Mouse (Mus musculus): Measurements from ENCODE around the gene Dap.
A peak's percentile ranks its signal among the peaks of the same experiment; 100 is the strongest.

The Dap gene

GRCm38 (mm10) chr15:31261094-31261493, 37.0 kb downstream of the Dap start:
- DNase-seq (ENCODE audit: low read depth, low spot score), result no peak

- no peak for DNase-seq (ENCODE audit: low read depth, low spot score)
Measured at GRCm38 (mm10) chr15:31262361-31262760, 38.2 kb downstream of the Dap start.

DNA sequence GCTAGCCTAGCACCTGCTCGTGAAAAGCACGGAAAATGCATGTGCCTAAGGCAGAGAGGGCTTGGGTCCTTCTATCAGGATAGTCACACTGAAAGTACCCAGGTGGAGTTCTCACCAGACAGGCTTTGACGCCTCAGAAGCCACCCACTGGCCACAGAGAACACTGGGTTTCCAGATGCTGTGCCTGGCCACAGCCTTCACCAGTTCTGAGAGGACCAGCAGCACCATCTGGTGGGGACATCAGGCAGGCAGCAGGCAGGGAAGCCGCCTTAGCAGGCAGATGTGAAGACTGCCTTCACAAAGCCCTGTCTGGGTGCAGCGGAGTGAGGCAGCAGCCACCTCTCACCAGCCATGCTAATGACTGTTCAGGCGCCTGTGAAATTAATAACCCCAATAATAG, 40.7 kb downstream of the Dap start:
- DNase-seq (ENCODE audit: low read depth, low spot score), result peak; percentile 52

GRCm38 (mm10) chr15:31265404-31265803, 41.3 kb downstream of the Dap start:
- no peak for DNase-seq (ENCODE audit: low read depth, low spot score)

DNA sequence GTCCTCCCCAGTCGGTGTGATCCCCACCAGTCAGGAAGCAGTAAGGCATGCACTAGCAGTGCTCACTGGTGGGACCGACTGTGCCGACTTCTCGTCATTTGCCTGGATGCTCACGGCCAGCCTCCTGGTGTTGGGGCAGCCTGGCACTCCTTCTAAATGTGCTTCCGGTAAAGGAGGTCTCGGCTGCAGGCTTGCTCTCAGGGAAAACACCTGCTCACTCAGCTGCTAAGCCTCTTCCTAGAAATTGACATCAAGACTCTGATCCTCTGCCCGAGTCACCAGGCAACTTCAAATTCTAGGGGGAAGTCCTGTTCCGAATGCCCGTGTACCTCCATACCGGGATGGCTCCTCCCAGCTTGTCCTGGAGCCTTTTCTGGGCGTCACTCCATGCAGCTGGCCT, 41.7 kb downstream of the Dap start:
- DNase-seq (ENCODE audit: low read depth, low spot score), result no peak

- no peak for DNase-seq (ENCODE audit: low read depth, low spot score)
Measured at GRCm38 (mm10) chr15:31268148-31268547, 44.0 kb downstream of the Dap start.

GRCm38 (mm10) chr15:31269558-31269957, 45.4 kb downstream of the Dap start:
- DNase-seq (ENCODE audit: low read depth, low spot score), result no peak

- no peak for DNase-seq (ENCODE audit: low read depth, low spot score)
Measured at GRCm38 (mm10) chr15:31272695-31273094, 48.6 kb downstream of the Dap start.

GRCm38 (mm10) chr15:31273509-31273908, 49.4 kb downstream of the Dap start:
- no peak for DNase-seq (ENCODE audit: low read depth, low spot score)

DNA sequence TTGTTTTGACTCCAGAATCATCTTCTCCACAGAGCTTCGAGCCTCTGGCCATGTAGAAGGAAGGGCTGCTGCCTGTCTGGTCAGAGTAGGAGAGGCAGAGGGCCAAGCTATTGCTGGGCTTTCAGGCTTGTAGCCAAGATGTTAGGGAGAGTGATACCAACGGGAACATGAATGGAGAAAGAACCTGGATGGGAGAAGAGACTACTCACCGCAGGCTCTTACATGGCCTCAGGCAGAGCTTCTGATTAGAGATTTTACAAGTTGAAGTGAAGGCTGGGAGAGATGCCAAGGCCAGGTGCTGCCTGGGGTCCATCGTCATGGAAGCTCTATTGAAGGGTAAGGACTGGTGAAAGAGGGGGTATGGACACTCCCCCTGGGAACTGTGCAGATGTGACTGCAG, 54.0 kb downstream of the Dap start:
- DNase-seq (ENCODE audit: low read depth, low spot score), result no peak

DNA sequence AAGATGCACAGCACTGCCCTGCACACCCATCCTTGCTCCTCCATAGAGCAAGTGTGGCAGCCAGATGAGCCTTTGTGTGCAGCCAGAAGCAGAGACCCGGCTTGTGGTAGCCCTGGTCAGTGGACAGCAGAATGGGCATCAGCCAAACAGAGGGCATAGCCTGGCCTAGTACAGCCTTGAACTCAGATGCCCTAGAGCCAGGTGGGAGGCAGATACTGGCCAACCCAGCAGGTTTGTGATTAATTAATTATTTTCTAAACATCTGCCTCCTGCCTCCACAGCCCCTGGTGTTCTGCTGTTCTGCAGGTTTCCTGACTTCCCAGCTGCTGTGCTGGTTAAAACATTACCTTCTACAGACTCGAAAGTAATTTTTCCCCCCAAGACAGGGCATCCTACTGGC, 55.0 kb downstream of the Dap start:
- DNase-seq (ENCODE audit: low read depth, low spot score), result no peak

DNA sequence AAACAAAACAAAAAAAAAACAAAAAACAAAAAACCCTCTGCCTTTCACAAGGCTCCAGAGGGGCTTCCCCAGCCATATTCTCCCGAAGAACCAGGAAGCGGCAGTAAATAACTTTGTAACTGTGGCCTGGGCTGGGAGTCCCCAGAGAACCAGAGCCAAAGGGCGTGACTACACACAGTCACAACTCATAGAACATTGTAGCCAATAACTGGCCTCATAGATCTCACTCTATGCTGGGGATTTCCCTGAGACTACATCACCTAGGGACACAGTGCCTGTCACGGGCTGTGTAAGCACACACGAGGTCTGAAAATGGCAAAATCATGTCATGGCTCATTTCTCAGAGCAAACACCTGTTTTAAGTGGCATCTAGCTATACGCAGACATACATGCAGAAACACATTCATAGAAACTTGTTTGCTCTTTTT, 55.5 kb downstream of the Dap start:
- no peak for DNase-seq (ENCODE audit: low read depth, low spot score)

- DNase-seq (ENCODE audit: low read depth, low spot score), result no peak
Measured at GRCm38 (mm10) chr15:31280059-31280458, 55.9 kb downstream of the Dap start.

GRCm38 (mm10) chr15:31280683-31281082, 56.6 kb downstream of the Dap start:
- no peak for DNase-seq (ENCODE audit: low read depth, low spot score)

DNA sequence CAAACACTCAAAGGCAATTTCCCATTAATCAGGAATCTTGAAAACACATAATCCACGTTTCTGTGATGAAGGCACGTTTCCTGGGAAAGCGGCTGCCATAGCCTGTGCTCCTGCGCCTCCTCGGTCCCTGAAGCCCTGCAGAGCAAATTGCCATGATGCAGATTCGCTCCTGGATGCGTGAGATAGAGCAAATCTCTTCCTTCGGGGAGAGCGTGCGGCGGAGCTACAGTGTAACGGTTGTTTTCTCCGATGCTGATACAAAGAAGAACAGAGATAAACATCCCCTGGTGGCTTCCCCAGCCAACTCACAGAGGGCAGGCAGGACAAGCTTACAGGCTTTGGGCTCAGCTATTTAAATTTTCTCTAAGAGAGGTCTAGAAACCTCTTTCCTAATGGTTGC, 57.7 kb downstream of the Dap start:
- no peak for DNase-seq (ENCODE audit: low read depth, low spot score)

DNA sequence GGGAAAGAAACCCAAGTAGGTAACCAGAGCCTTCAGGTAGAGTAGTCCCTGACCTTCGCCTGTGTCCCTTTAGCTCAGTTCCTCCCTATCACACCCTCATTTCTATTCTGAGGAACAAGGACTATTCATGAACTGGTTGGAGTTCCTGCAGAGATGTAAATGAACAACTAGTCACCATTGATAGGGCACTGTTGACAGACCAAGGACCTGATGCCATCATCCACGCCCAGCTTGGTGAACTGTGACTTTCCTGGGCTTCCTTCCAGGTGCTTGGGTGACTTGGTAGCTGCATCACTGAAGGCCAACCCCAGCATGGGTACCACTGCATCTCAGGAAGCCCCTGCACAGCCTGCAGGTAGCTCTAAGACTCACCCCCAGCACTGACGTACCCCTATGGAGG, 58.2 kb downstream of the Dap start:
- DNase-seq (ENCODE audit: low read depth, low spot score), result no peak

GRCm38 (mm10) chr15:31284142-31284541, 60.0 kb downstream of the Dap start:
- no peak for DNase-seq (ENCODE audit: low read depth, low spot score)

DNA sequence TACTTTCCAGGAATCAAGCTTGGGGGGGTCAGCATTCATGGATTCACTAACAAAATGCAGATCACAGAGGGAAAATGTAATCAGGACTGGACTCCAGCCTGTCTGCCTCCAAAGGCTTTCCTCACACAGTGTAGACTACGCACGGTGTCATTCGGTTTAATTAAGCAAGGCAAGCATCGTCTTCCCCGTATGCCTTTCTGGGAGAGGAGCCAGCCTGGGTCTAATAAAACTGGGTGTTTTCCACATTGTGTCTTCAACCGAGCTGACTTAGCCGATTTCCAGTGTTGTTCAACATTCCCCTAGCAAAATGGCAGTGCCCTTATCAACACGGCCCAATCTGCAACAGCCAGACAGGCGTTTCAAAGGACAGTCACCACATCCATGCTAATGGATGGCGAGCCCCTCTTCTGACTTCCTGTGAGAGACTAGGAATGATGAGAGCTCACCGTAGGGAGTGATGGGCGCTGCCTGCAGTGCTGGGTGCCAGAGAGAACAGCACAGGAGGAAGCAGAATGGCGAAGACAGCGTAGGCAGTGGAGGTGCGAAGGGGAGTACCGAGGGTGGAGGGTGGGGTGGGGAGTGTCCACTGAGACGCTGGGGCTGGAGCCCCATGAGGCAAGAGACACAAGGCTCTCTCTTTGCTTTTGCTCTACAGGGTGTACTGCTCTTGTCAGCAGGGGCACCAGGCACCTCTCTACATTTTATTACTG, 61.0 kb downstream of the Dap start:
- no peak for DNase-seq (ENCODE audit: low read depth, low spot score)

- no peak for DNase-seq (ENCODE audit: low read depth, low spot score)
Measured at GRCm38 (mm10) chr15:31285695-31286094, 61.6 kb downstream of the Dap start.

DNA sequence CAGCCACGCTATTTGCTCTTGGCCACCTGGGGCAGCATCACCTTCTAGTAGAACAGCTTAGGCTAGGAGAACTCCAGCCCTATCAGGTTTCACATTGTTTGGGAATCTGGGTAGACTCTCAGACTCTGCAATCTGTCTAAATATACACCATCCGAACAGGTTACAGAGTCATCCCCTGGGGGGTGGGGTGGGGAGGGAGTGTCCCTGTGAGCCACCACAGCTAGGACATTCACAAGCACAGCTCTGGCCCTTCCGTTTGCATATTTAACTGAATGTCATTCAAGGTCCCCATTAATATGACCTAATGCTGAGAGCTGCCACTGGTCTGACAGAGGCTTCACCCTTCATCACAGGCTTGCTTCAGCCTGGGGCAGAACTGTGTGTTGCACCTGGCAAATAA, 68.5 kb downstream of the Dap start:
- no peak for DNase-seq (ENCODE audit: low read depth, low spot score)

- DNase-seq (ENCODE audit: low read depth, low spot score), result no peak
Measured at GRCm38 (mm10) chr15:31294311-31294710, 70.2 kb downstream of the Dap start.

GRCm38 (mm10) chr15:31296882-31297776, 73.0 kb downstream of the Dap start:
- DNase-seq (ENCODE audit: low read depth, low spot score), result no peak

DNA sequence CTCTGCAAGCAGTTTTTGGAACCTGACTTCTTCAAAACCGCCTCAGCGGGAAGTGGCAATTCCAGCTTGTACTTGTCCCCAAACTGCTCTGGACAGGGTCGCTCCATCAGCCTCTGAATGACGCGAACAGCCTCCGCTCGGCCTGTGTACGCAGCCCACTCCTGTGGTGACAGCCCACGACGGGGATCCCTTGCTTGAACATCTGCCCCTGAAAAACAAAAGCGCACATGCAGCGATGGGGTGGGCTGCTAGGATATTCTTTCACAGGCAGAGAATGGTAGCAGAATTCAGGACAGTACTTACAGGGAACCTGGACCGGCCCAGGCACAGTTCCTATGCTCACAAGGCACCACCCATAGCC, 73.6 kb downstream of the Dap start:
- DNase-seq (ENCODE audit: low read depth, low spot score), result no peak
